Mouse (Mus musculus): ENCODE results near the gene Tjp1. TPM values are rescaled to one million over a fixed set of nuclear protein-coding genes. Genes with fewer than 3 reads are reported as not detected.

Tjp1 gene
- polyA plus RNA-seq, 1 experiment = 2.3 TPM

- Histone ChIP-seq H3K27ac (ENCODE audit: insufficient read depth, low read length) (no peak overlapping the region), H3K36me3 (ENCODE audit: control insufficient read depth, insufficient read depth, low read length) (no peaks in the 10 kb centered on the region), H3K27me3 (ENCODE audit: control insufficient read depth, insufficient read depth, low read length) (no peaks in the 10 kb centered on the region), H3K4me1 (ENCODE audit: control insufficient read depth, insufficient read depth, insufficient read length) (no peaks in the 10 kb centered on the region), H3K4me3 (ENCODE audit: extremely low read depth, insufficient read depth, insufficient read length) (no peak overlapping the region)
- WGBS = 8% methylated on average over 10 of the region's 10 CpGs
- no peak for TF ChIP-seq POLR2A (IDR thresholded peaks at IDR 0.05; ENCODE audit: low read depth, low read length)
- DNase-seq (ENCODE audit: low read depth in 1 of 2, low spot score in 2 of 2) = no peak
These were observed 106.1 kb downstream of the Tjp1 start for GRCm38 (mm10) chr7:65421451-65421850.

- DNase-seq (ENCODE audit: low read depth in 1 of 2, low spot score in 2 of 2) = no peak
- 51% methylated on average over 1 of the region's 1 CpGs for WGBS
- TF ChIP-seq POLR2A (IDR thresholded peaks at IDR 0.05; ENCODE audit: low read depth, low read length) (no peak), CTCF (IDR thresholded peaks at IDR 0.05; ENCODE audit: extremely low read depth, insufficient read depth, insufficient read length, insufficient replicate concordance) (no peak)
- H3K4me1 ChIP-seq (ENCODE audit: control insufficient read depth, insufficient read depth, insufficient read length) = no peaks in the 10 kb centered on the region
- no peaks in the 10 kb centered on the region for H3K27me3 ChIP-seq (ENCODE audit: control insufficient read depth, insufficient read depth, low read length)
- no peaks in the 10 kb centered on the region for H3K36me3 ChIP-seq (ENCODE audit: control insufficient read depth, insufficient read depth, low read length)
- H3K4me3 ChIP-seq (ENCODE audit: extremely low read depth, insufficient read depth, insufficient read length) = no peak overlapping the region
- H3K27ac ChIP-seq (ENCODE audit: insufficient read depth, low read length) = no peak overlapping the region
These were observed 107.7 kb downstream of the Tjp1 start for GRCm38 (mm10) chr7:65419926-65420325.

GRCm38 (mm10) chr7:65419012-65419411 lies 108.6 kb downstream of the Tjp1 start:
- Histone ChIP-seq H3K27ac (ENCODE audit: insufficient read depth, low read length) (no peak overlapping the region), H3K4me3 (ENCODE audit: extremely low read depth, insufficient read depth, insufficient read length) (no peak overlapping the region), H3K4me1 (ENCODE audit: control insufficient read depth, insufficient read depth, insufficient read length) (no peaks in the 10 kb centered on the region), H3K36me3 (ENCODE audit: control insufficient read depth, insufficient read depth, low read length) (no peaks in the 10 kb centered on the region), H3K27me3 (ENCODE audit: control insufficient read depth, insufficient read depth, low read length) (no peaks in the 10 kb centered on the region)
- DNase-seq (ENCODE audit: low read depth in 1 of 2, low spot score in 2 of 2) = no peak
- no peak for TF ChIP-seq CTCF (IDR thresholded peaks at IDR 0.05; ENCODE audit: extremely low read depth, insufficient read depth, insufficient read length, insufficient replicate concordance)
- no peak for TF ChIP-seq POLR2A (IDR thresholded peaks at IDR 0.05; ENCODE audit: low read depth, low read length)
- 79% methylated on average over 3 of the region's 3 CpGs for WGBS

GRCm38 (mm10) chr7:65418366-65418911 lies 109.1 kb downstream of the Tjp1 start:
- Histone ChIP-seq H3K27me3 (ENCODE audit: control insufficient read depth, insufficient read depth, low read length) (no peaks in the 10 kb centered on the region), H3K36me3 (ENCODE audit: control insufficient read depth, insufficient read depth, low read length) (no peaks in the 10 kb centered on the region), H3K4me1 (ENCODE audit: control insufficient read depth, insufficient read depth, insufficient read length) (no peaks in the 10 kb centered on the region), H3K4me3 (ENCODE audit: extremely low read depth, insufficient read depth, insufficient read length) (no peak overlapping the region), H3K27ac (ENCODE audit: insufficient read depth, low read length) (no peak overlapping the region)
- 81% methylated on average over 10 of the region's 10 CpGs for WGBS
- no peak for DNase-seq (ENCODE audit: low read depth in 1 of 2, low spot score in 2 of 2)
- TF ChIP-seq CTCF (IDR thresholded peaks at IDR 0.05; ENCODE audit: extremely low read depth, insufficient read depth, insufficient read length, insufficient replicate concordance) = no peak
- no peak for TF ChIP-seq POLR2A (IDR thresholded peaks at IDR 0.05; ENCODE audit: low read depth, low read length)

GRCm38 (mm10) chr7:65417231-65418100 lies 110.1 kb downstream of the Tjp1 start:
- H3K4me3 ChIP-seq (ENCODE audit: extremely low read depth, insufficient read depth, insufficient read length) = no peak overlapping the region
- no peaks in the 10 kb centered on the region for H3K36me3 ChIP-seq (ENCODE audit: control insufficient read depth, insufficient read depth, low read length)
- H3K27me3 ChIP-seq (ENCODE audit: control insufficient read depth, insufficient read depth, low read length) = no peaks in the 10 kb centered on the region
- no peak overlapping the region for H3K27ac ChIP-seq (ENCODE audit: insufficient read depth, low read length)
- DNase-seq (ENCODE audit: low read depth in 1 of 2, low spot score in 2 of 2) = no peak
- no peaks in the 10 kb centered on the region for H3K4me1 ChIP-seq (ENCODE audit: control insufficient read depth, insufficient read depth, insufficient read length)
- TF ChIP-seq POLR2A (IDR thresholded peaks at IDR 0.05; ENCODE audit: low read depth, low read length) (no peak), CTCF (IDR thresholded peaks at IDR 0.05; ENCODE audit: extremely low read depth, insufficient read depth, insufficient read length, insufficient replicate concordance) (no peak)
- WGBS = 64% methylated on average over 10 of the region's 10 CpGs

- Histone ChIP-seq H3K4me3 (ENCODE audit: extremely low read depth, insufficient read depth, insufficient read length) (no peak overlapping the region), H3K36me3 (ENCODE audit: control insufficient read depth, insufficient read depth, low read length) (no peaks in the 10 kb centered on the region), H3K27me3 (ENCODE audit: control insufficient read depth, insufficient read depth, low read length) (no peaks in the 10 kb centered on the region), H3K27ac (ENCODE audit: insufficient read depth, low read length) (no peak overlapping the region), H3K4me1 (ENCODE audit: control insufficient read depth, insufficient read depth, insufficient read length) (no peaks in the 10 kb centered on the region)
- DNase-seq (ENCODE audit: low read depth in 1 of 2, low spot score in 2 of 2) = no peak
- 80% methylated on average over 3 of the region's 3 CpGs for whole genome bisulfite sequencing
- TF ChIP-seq CTCF (IDR thresholded peaks at IDR 0.05; ENCODE audit: extremely low read depth, insufficient read depth, insufficient read length, insufficient replicate concordance) = no peak
- TF ChIP-seq POLR2A (IDR thresholded peaks at IDR 0.05; ENCODE audit: low read depth, low read length) = no peak
These were observed 111.1 kb downstream of the Tjp1 start for GRCm38 (mm10) chr7:65416506-65416905.
